Mouse (Mus musculus): ENCODE measurements around the gene Gm572.

Gm572 gene

DNA sequence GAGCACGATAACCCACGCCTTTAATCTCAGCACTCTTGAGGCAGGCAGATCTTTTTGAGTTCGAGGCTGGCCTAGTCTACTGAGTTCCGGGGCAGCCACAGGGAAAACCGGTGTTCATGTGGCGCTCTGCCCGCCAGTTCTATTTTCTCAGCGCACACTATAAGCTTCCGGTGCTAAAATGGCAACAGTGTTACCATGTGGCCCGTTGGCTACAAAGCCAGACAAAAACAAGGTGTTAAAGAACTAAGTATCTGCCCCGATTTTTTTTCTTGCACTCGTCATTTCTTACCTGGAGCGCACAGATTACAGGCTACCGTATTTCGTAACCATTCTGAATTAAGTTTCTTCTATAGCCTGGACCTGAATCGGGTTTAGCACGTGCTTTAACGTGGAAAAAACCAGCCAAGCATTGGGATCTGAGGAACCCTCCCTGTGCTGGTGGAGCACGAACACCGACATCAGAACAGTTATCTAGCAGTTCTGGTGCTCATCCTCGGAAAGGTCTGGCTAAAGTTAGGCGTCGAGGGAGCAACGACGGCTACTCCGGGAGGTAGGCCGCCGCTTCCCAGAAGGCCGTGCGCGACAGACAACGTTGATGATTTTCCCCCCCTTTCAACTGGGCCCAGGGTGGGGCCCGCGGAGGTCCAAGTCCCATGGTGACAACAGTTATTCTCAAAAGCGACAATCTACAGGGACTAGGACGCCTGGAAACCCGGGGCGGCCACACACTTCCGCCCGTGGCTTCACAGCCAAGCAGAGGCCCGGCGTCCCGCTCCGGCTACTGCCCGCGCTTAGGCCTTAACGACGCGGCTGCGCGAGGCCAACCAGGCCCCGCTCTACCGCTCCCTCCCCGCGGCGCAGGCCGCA is 17.1 kb upstream of the Gm572 start:
- DNase-seq: peak; percentile 77

GRCm38 (mm10) chr4:148626623-148627185 is 16.4 kb upstream of the Gm572 start, which contains the start of gene Tardbp:
Gene Tardbp, minus strand, starts transcription at chr4:148627019.
- DNase-seq: peak; percentile 98

GRCm38 (mm10) chr4:148627246-148627645 is 15.9 kb upstream of the Gm572 start:
- no peak for DNase-seq

DNA sequence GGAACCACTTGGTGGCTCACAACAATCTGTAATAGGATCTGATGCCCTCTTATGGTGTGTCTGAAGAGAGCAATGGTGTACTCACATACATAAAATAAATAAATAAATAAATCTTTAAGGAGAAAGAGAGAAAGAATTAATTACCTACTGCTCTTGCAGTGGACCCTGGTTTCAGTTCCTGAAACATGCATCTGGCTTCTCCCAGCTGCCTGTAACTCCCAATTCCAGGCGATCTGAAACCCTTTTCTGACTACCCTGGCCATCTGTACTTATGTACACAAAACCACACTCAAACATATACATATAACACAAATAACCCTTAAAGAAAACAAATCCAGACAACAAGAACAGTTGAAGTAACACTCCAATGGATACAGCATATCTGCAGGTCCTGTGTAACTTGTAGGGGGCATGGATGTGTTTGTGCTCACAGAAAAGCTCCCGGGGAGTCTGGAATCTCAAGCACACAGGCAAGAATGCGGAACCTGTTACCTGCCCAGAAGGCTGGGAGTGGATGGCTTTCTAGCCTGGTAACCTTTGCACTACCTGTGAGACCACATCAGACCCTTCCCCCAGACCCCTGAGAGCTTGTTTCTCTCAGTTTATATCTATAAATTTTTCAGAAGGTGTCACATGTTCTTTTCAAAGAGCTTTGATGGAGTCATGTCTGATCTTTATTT is 11.0 kb upstream of the Gm572 start:
- DNase-seq: no peak

GRCm38 (mm10) chr4:148633395-148634061 is 9.6 kb upstream of the Gm572 start:
- no peak for DNase-seq

DNA sequence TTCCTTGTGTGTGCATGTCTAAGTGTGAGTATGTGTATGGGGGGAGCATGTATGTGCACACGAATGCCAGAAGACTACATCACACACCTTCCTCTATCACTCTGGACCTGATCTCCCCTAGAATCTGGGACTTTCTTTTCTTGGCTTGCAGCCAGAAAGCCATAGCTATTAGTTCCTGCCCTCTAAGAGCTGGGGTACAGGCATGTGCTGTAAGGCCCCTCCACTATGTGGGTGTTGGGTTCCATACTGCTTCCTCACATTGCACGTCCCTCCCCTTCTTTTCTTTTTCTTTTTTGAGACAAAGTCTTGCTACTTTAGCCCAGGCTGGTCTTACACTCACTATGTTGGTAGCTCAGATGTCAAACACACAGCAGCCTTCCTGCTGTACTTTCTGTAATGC is 7.8 kb upstream of the Gm572 start:
- DNase-seq: no peak

DNA sequence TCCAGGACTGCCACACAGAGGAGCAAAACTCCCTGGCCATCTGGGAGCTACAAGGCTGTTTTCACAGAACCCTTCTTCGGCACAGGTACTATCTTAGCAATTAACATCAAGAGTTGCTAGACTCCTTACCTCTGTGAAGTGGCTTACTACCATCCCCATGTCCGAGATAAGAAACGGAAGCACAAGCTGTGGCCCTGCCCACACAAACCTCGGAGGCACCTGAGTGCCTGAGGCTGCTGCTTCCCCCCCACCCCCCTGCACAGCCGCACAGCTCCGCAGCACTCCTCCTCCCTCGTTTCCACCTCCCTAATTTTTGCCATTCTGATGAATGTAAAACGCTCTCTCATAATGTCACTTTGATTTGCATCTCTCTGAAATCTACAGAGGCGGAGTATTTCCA is 4.8 kb upstream of the Gm572 start:
- DNase-seq: no peak

DNA sequence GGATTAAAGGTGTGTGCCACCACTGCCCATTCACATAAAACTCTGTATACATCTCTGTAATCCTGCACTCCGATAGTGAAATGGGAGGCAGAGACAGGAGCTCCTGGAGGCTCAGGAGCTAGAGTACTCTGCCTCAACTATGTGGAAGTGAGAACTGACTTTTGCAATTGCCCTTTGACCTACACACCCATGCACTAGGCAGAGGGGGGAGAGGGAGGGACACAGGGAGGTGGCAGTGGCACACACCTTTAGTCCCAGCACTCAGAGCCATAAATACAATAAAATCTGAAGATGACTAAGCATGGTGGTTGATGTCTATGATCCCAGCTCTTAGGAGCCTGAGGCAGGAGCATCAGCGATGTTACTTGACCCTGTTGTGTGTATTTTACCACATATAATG is 3.7 kb upstream of the Gm572 start:
- no peak for DNase-seq

- no peak for DNase-seq
Measured at GRCm38 (mm10) chr4:148641121-148641520, 2.0 kb upstream of the Gm572 start.

GRCm38 (mm10) chr4:148644157-148644511 is 1.0 kb downstream of the Gm572 start:
- peak; percentile 75 for DNase-seq

DNA sequence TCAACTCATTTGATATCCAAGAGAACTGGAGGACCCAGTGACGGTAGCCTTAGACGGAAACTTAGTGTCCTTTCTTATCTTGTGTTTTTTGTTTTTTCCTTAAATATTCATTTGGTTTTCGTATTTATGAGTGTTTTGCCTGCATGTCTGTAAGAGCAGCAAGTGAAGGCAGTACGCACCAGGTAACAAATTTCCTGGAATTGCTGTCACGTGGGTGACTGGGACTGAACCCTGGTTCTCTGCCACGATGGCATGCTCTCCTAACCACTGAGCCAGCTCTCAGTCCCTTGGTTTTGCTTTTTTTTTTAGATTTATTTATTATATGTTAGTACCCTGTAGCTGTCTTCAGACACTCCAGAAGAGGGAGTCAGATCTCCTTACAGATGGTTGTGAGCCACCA is 1.8 kb downstream of the Gm572 start:
- DNase-seq: no peak

DNA sequence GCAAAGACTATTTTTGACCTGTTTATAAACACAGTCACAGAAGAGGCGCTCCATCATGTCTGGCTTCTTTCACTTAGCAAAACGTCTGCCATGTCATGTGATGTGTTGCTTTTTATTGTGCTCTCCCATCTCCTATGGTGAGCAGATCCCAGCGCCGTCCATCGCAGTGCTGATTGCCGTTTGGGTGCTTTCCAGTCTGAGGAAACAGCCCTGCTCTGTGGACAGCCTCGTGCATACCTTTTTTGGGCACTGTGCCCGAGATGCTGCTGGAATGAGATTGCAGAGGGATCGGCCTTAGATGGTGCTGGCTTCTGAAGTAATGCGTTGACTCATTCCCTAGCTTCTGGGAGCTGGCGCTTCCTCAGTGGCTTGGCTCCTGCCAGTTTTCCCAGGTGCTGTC is 3.5 kb downstream of the Gm572 start:
- no peak for DNase-seq

DNA sequence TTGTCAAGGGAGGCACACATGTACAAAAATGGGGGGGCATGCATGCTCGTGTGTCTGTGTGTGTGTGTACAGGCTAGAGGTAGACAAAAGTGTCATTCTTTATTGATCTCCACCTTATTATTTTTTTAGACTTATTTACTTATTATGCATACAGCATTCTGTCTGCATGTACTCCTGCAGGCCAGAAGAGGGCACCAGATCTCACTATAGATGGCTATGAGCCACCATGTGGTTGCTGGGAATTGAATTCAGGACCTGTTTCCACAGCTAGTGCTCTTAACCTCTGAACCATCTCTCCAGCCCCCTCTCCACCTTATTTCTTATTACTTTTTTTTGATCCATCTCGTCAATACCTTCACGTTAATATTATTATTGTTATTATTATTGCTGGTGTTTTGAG is 6.2 kb downstream of the Gm572 start:
- no peak for DNase-seq

GRCm38 (mm10) chr4:148651045-148651444 is 7.9 kb downstream of the Gm572 start:
- no peak for DNase-seq

- DNase-seq: peak; percentile 64
Measured at GRCm38 (mm10) chr4:148654701-148655398, 11.7 kb downstream of the Gm572 start.

DNA sequence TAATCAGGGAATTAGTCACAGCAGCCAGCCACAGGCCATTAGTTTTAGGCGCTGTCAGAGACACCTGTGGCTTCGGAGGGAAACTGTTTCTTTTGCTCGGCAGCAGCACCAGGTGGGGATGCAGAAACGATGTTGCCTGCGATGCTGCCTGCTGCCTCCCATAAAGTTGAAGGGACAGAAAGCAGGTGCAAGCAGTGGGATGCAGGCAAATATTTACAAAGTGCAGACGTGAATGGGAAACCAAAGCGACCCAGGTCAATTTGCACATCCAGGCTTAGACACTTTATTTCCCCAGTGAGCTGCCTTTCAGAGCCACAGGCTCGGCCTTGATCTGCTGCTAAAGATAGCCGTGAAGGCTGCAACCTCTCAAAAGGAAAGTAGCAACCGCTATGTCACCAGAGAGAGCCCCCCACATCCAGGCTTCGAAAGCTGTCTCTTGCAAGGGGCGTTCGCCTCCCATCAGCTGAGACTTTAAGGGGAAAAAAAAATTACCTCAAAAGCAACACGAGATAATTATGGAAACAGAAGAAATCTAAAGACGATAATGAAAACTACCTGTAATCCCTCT is 13.7 kb downstream of the Gm572 start:
- DNase-seq: no peak

DNA sequence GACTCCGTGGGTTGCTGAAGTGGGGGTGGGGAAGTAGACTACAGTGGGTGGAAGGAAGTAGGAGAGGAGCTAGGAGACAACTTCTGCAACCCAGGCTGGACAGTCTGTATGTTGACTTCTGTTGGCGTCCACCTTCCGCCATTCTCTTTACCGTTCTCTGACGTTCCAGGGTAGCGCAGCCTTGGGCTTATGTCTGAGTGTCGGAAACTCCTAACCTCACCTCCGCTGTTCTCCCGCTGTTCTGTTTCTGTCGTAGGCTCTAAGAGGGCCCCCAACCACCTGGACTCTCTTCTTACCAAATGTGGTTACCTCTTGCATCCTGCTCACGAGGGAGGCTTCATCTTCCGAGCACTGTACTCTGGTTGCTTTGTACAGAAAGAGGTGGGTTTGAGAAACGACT is 14.7 kb downstream of the Gm572 start:
- DNase-seq: no peak

DNA sequence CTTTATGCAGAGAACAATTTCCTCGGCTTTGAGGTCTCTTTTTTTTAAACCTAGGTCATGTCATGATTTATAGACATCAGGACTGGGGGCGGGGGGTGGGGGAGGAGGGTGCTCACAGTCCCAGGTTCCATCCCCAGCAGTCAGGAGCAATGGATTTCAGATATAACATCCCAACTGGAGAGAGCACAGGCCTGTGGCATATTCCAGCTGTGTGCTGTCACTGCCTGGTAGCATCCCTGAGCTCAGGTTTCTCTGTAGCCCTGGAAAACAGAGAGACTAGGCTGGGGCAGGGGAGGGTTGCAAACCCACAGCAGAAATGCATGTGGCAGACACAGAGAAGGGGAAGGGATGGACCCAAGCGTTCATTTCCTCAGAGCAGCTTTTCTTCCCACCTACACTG is 17.1 kb downstream of the Gm572 start:
- no peak for DNase-seq

DNA sequence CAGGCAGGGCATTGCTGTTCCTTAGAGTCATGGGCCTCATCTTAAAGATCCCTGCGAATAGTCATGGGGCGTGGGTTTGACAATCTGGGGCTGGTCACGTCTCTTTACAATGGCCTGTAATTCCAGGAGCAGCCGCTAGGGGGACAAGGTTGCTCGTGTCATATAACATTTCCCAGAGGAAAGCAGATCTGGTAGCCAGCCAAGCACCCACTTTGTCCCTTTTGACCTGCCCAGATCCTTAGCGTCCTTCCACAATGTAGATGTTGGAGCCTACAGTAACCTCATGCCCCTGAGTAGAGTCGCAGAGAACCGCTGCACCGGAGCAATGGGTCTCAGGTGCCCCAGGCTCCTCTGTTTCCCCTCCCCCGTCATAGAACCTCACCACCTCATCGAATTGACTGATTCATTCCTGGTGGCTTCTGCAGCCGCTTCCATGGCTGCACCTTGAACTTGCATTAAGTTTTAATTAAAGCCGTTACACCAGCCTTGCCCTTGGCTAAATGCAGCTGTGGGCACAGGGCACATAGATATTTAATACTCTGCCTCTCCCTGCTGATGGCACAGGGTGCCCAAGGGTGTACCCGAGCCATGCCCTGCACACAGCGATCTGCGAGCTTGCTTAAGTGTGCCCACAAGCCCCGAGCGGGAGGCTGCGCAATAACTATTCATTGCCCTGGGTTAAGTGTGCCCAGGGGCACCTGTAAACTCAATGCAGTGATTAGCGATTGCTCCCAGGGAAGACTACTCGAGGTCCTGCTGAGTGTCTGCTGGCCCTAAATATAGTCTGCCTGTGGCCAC is 19.2 kb downstream of the Gm572 start:
- DNase-seq: peak; percentile 81

- no peak for DNase-seq
Measured at GRCm38 (mm10) chr4:148663326-148663725, 20.2 kb downstream of the Gm572 start.

- no peak for DNase-seq
Measured at GRCm38 (mm10) chr4:148664021-148664420, 20.9 kb downstream of the Gm572 start.
